Mouse (Mus musculus) retina, postnatal 1 day (tissue): ENCODE measurements at regions not wholly inside any gene's neighbourhood (a gene's known extent, or its start where the extent isn't known, plus 50 kb on each side); places are given as distances from the start of the nearest gene placed in this dataset.
"Not testable (repeated sequence)": the region's sequence is repeated elsewhere in the genome, so short reads cannot be mapped to it uniquely, and the experiment has no call there.

ENCODE experiments used
- DNase-seq: peaks from one replicate; pipeline ENCODE4 v3.0.0-alpha.2; 2012

DNA sequence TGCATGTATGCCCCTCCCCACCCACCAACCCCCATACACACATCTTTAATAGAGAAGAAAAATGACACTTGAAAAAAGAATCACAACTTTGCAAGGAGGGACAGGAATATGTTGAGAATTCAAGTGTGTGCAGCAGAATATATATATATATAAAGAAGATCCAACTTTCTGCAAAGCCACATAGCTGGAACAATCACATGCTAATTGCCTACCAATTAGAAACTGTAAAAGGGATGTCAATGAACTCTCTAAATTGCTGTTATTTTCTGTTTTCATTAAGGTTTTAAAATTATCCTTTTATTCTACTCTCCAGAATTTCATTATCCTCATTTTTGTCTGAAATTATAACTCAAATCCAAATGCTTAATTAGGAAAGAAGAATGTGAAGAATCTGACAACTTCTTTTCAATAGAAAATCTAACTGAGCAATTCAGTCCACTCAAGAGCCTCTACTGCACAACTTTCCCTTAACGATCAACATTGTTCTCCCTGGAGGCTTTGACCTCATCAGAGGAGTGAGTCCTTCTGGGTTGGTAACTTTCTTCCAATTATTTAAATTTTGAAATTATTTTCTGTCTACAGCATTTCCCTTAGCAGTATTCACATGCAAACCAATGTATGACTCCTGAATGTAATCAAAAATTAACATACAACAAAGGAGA, 610.2 kb downstream of the Gm9008 start:
- DNase-seq: peak; percentile 4

DNA sequence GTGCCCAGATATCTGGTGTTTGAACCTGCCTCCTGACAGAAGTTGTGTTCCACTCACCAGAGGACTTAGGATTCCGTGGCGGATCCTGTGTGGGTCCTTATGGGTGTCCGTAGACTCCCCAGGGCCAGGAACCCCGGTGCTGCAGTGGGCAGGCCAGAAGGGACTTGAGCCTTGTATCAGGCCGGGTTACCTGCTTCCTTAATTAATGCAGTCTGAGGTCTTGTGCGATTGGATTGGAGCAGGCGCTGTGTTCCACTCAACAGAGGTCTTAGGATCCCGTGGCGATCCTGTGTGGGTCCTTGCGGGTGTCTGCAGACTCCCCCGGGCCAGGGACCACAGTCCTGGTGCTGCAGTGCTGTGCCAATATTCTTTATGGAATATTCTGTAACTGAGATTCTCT, 631.3 kb downstream of the Gm9008 start:
- DNase-seq: not testable (repeated sequence)
